ENCODE assay signal across 13 mouse cellular contexts in the genomic region with DNA sequence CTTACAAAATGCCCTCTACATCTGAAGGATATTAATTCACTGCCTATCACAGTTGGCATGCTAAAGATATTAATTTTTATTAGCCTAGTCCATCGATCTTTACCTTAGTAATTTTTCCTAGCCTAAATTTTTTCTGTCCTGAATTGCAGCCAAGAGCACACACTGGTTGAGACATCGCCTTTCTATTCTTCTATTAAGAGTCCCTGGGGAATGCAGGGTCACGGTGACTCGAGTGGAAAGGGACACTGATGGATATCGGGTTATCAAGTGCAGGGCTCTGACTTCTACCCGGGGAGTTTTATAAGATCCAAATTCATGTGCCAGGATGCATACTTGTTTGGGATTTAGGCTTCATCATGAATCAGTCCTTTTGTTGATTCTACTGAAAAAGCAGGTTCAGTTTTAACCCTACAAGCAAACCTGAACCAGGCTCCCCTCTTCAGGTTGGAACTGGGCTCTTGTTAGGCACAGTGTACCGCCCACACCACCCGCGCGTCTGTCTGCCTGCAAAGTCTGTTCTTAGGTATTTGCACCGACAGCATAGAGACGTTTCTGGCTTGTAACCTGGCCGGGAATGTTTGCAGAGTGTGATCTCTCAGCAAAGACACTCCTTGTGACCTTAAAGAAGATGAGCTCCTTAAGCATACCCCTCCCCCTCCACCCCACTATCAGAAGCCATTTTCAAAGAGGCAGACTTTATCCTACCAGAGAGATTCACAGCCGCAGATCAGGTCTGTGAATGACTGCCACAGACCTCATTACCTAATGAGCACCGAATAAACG.
DNase-seq lines count a peak whose midpoint lies in the region; ATAC-seq and TF ChIP-seq lines count a peak whose summit lies in the region.
"Had no signal": no experiment of that assay in that cellular context is flagged by ENCODE, and none has a peak within 500 bp of the region (broad histone marks: within the 10 kb centered on the region; RNA-seq: fewer than 3 reads in every experiment).

No protein-coding gene starts in this region.

- TF ChIP-seq CTCF in hindbrain, postnatal 0 days (IDR thresholded peaks at IDR 0.05; ENCODE audit: low read depth), result no peak
- no peak for TF ChIP-seq CTCF in lung, adult 2 months (IDR thresholded peaks at IDR 0.05; ENCODE audit: insufficient read depth, low read length)
- no peak for TF ChIP-seq CTCF in intestine, postnatal 0 days (IDR thresholded peaks at IDR 0.05; ENCODE audit: low read depth)

- H3K9ac ChIP-seq in hindbrain, postnatal 0 days (replicated peaks; ENCODE audit: low read length), result no peak overlapping the region
- no peak overlapping the region for H3K9ac ChIP-seq in midbrain, embryonic 14.5 days (replicated peaks; ENCODE audit: low read length)
- H3K9ac ChIP-seq in intestine, postnatal 0 days (ENCODE audit: low read depth, low read length), result no peak overlapping the region
- H3K9ac ChIP-seq in intestine, embryonic 15.5 days, result no peak overlapping the region

- no peaks in the 10 kb centered on the region for H3K27me3 ChIP-seq in hindbrain, embryonic 10.5 days (ENCODE audit: insufficient read depth, poor library complexity, severe bottlenecking)
- no peaks in the 10 kb centered on the region for H3K27me3 ChIP-seq in hindbrain, postnatal 0 days (ENCODE audit: insufficient read depth, low read length)
- H3K27me3 ChIP-seq in midbrain, embryonic 14.5 days (ENCODE audit: control insufficient read depth, insufficient read depth, low read length), result no peaks in the 10 kb centered on the region
- H3K27me3 ChIP-seq in intestine, postnatal 0 days (replicated peaks; ENCODE audit: control insufficient read depth, insufficient read depth, low read length), result no peaks in the 10 kb centered on the region
- no peaks in the 10 kb centered on the region for H3K27me3 ChIP-seq in intestine, embryonic 15.5 days (replicated peaks)

- no peaks in the 10 kb centered on the region for H3K36me3 ChIP-seq in hindbrain, embryonic 10.5 days
- no peaks in the 10 kb centered on the region for H3K36me3 ChIP-seq in hindbrain, postnatal 0 days (ENCODE audit: insufficient read depth, low read length)
- no peaks in the 10 kb centered on the region for H3K36me3 ChIP-seq in midbrain, embryonic 14.5 days (ENCODE audit: control insufficient read depth, insufficient read depth, low read length)
- no peaks in the 10 kb centered on the region; the same call in 1 of the 2 replicates for H3K36me3 ChIP-seq in intestine, postnatal 0 days (ENCODE audit: control insufficient read depth, insufficient read depth)
- H3K36me3 ChIP-seq in intestine, embryonic 15.5 days, result no peaks in the 10 kb centered on the region

- peaks cover 29% of the 10 kb centered on the region for H3K4me1 ChIP-seq in hindbrain, embryonic 10.5 days (replicated peaks)
- H3K4me1 ChIP-seq in hindbrain, postnatal 0 days (ENCODE audit: insufficient read depth, low read length), result 0 out of 2 replicates have a peak, but pooled peaks cover 11% of the 10 kb centered on the region
- peaks cover 26% of the 10 kb centered on the region for H3K4me1 ChIP-seq in midbrain, embryonic 14.5 days (ENCODE audit: control insufficient read depth, insufficient read depth, low read length)
- H3K4me1 ChIP-seq in lung, adult 2 months (ENCODE audit: control insufficient read depth, insufficient read depth, low read length), result no peaks in the 10 kb centered on the region
- no peaks in the 10 kb centered on the region for H3K4me1 ChIP-seq in intestine, postnatal 0 days (replicated peaks; ENCODE audit: control insufficient read depth, insufficient read depth, low read length)
- H3K4me1 ChIP-seq in intestine, embryonic 15.5 days (replicated peaks), result 0 out of 2 replicates have a peak, but pooled peaks cover 6% of the 10 kb centered on the region

- H3K27ac ChIP-seq in hindbrain, embryonic 10.5 days, result peak overlapping the region; percentile 71
- no peak overlapping the region for H3K27ac ChIP-seq in hindbrain, postnatal 0 days
- H3K27ac ChIP-seq in midbrain, embryonic 14.5 days (replicated peaks; ENCODE audit: low read depth, low read length), result peak overlapping the region; percentile 65; the same call in 1 of the 2 replicates
- H3K27ac ChIP-seq in intestine, postnatal 0 days (ENCODE audit: low read depth, low read length), result no peak overlapping the region
- H3K27ac ChIP-seq in intestine, embryonic 15.5 days, result no peak overlapping the region

- no peaks in the 10 kb centered on the region for H3K9me3 ChIP-seq in hindbrain, embryonic 10.5 days
- H3K9me3 ChIP-seq in hindbrain, postnatal 0 days (ENCODE audit: low read length), result no peaks in the 10 kb centered on the region
- no peaks in the 10 kb centered on the region for H3K9me3 ChIP-seq in midbrain, embryonic 14.5 days (ENCODE audit: control insufficient read depth, low read length)
- H3K9me3 ChIP-seq in intestine, postnatal 0 days (ENCODE audit: control insufficient read depth), result no peaks in the 10 kb centered on the region
- H3K9me3 ChIP-seq in intestine, embryonic 15.5 days, result no peaks in the 10 kb centered on the region

- H3K4me3 ChIP-seq in hindbrain, embryonic 10.5 days, result no peak overlapping the region
- H3K4me3 ChIP-seq in hindbrain, postnatal 0 days (ENCODE audit: low read length), result no peak overlapping the region
- no peak overlapping the region for H3K4me3 ChIP-seq in midbrain, embryonic 14.5 days (replicated peaks; ENCODE audit: low read depth, low read length)
- no peak overlapping the region for H3K4me3 ChIP-seq in lung, adult 2 months (replicated peaks; ENCODE audit: extremely low read depth, low read depth, low read length)
- no peak overlapping the region for H3K4me3 ChIP-seq in intestine, postnatal 0 days (ENCODE audit: low read depth, low read length)
- H3K4me3 ChIP-seq in intestine, embryonic 15.5 days (replicated peaks), result no peak overlapping the region
- H3K4me3 ChIP-seq: myocyte had no signal

- 36% methylated on average over 16 of the region's 16 CpGs for WGBS in hindbrain, embryonic 10.5 days
- WGBS in hindbrain, postnatal 0 days, result 28% methylated on average over 16 of the region's 16 CpGs
- WGBS in midbrain, embryonic 14.5 days, result 11% methylated on average over 16 of the region's 16 CpGs
- WGBS in lung, adult 2 months, result 52% methylated on average over 16 of the region's 16 CpGs
- WGBS in intestine, postnatal 0 days, result 46% methylated on average over 16 of the region's 16 CpGs
- WGBS in intestine, embryonic 15.5 days, result 36% methylated on average over 16 of the region's 16 CpGs

- DNase-seq in hindbrain, embryonic 10.5 days (ENCODE audit: low spot score), result no peak
- DNase-seq in hindbrain, postnatal 0 days (ENCODE audit: low spot score), result no peak
- DNase-seq in ZHBTc4 (ENCODE audit: low read depth, low spot score), result peak; percentile 49
- DNase-seq in gastrocnemius, postnatal 25 days, result peak; percentile 29
- DNase-seq in midbrain, embryonic 14.5 days, result peak; percentile 63
- DNase-seq in lung, adult 2 months, result no peak
- DNase-seq: heart, postnatal 14 days; kidney, adult 9 months; liver; lung, postnatal 14 days had no signal

- no peak overlapping the region for H3K4me2 ChIP-seq in hindbrain, postnatal 0 days (ENCODE audit: low read depth, low read length)
- peak overlapping the region; percentile 26; the same call in 1 of the 2 replicates for H3K4me2 ChIP-seq in midbrain, embryonic 14.5 days (ENCODE audit: low read length)
- no peak overlapping the region for H3K4me2 ChIP-seq in intestine, postnatal 0 days (replicated peaks; ENCODE audit: low read depth)
- no peak overlapping the region for H3K4me2 ChIP-seq in intestine, embryonic 15.5 days (replicated peaks)

- TF ChIP-seq POLR2A in lung, adult 2 months (IDR thresholded peaks at IDR 0.05; ENCODE audit: borderline replicate concordance, extremely low read depth, low read depth, low read length), result no peak

- no peak for ATAC-seq in hindbrain, postnatal 0 days
- ATAC-seq in midbrain, embryonic 14.5 days (ENCODE audit: low FRiP score, low TSS enrichment), result no peak; the same call in 1 of the 2 replicates
- no peak for ATAC-seq in intestine, postnatal 0 days
- no peak for ATAC-seq in intestine, embryonic 15.5 days

Comparison
In these comparisons a context has a peak if more than half of its experiments do, and no peak if none do; other contexts are left out.
1. H3K27ac ChIP-seq: peak in hindbrain, embryonic 10.5 days (single experiment) and midbrain, embryonic 14.5 days (single experiment); none in hindbrain, postnatal 0 days (single experiment), intestine, postnatal 0 days (single experiment) and intestine, embryonic 15.5 days (single experiment).
2. DNase-seq: peak in ZHBTc4 (single experiment), gastrocnemius, postnatal 25 days (single experiment) and midbrain, embryonic 14.5 days (single experiment); none in hindbrain, embryonic 10.5 days (single experiment), hindbrain, postnatal 0 days (single experiment) and lung, adult 2 months (single experiment).